Mouse (Mus musculus) kidney, postnatal 0 days (tissue): ENCODE data around the gene Mfsd11. TPM values are rescaled to one million over a fixed set of nuclear protein-coding genes. Genes with fewer than 3 reads are reported as not detected.
A peak's percentile ranks its signal among the peaks of the same experiment; 100 is the strongest.
"Not testable (repeated sequence)": the region's sequence is repeated elsewhere in the genome, so short reads cannot be mapped to it uniquely, and the experiment has no call there.

Experiments
- ATAC-seq: fragments of 200-750 bp; cut with Nextera tagmentation; replicated peaks from 2 replicates; pipeline ENCODE4 v1.8.0; 2017; ENCODE audit warnings: low read depth, moderate number of reproducible peaks, moderate TSS enrichment, moderate library complexity; ENCODE audit not compliant: low FRiP score
- DNase-seq: peaks from one replicate; pipeline ENCODE4 v3.0.0-alpha.2; 2016; ENCODE audit warnings: low spot score
- H3K27ac ChIP-seq: fragments of 300-500 bp; sonication (generic); 2 replicates; pipeline ENCODE4 v1.5.1; 2014; ENCODE audit warnings: mild to moderate bottlenecking
- H3K27me3 ChIP-seq: fragments of 300-500 bp; sonication (generic); 2 replicates; pipeline ENCODE4 v1.6.1; 2014; ENCODE audit warnings: low read length, mixed read lengths; ENCODE audit not compliant: insufficient read depth
- H3K36me3 ChIP-seq: fragments of 300-500 bp; sonication (generic); 2 replicates; pipeline ENCODE4 v1.6.1; 2014; ENCODE audit warnings: low read length, mixed read lengths; ENCODE audit not compliant: insufficient read depth
- H3K4me1 ChIP-seq: fragments of 300-500 bp; sonication (generic); replicated peaks from 2 replicates; pipeline ENCODE4 v1.6.1; 2014; ENCODE audit warnings: antibody characterized with exemption, low read length, mixed read lengths; ENCODE audit not compliant: insufficient read depth
- H3K4me2 ChIP-seq: fragments of 300-500 bp; sonication (generic); 2 replicates; pipeline ENCODE4 v1.6.1; 2014; ENCODE audit warnings: mild to moderate bottlenecking, low read length, moderate library complexity, mixed read lengths
- H3K4me3 ChIP-seq: fragments of 300-500 bp; sonication (generic); replicated peaks from 2 replicates; pipeline ENCODE4 v1.5.1; 2014; ENCODE audit warnings: low read depth, low read length
- H3K9ac ChIP-seq: fragments of 300-500 bp; sonication (generic); 2 replicates; pipeline ENCODE4 v1.6.1; 2014; ENCODE audit warnings: low read depth, low read length
- H3K9me3 ChIP-seq: fragments of 300-500 bp; sonication (generic); replicated peaks from 2 replicates; pipeline ENCODE4 v1.6.1; 2016; ENCODE audit warnings: low read length, inconsistent platforms, mixed read lengths
- CTCF ChIP-seq: IDR thresholded peaks from 2 replicates; pipeline ENCODE4 v1.5.1; 2016; ENCODE audit warnings: antibody characterized with exemption, low read depth, mild to moderate bottlenecking, moderate library complexity
- WGBS: fragments of 180-500 bp; shearing (Covaris S2); extraction: QIAGEN DNeasy Blood & Tissue Kit; methylation state at CpG from one replicate; pipeline ENCODE4 v1.1.7; 2014; 5-methylcytosine and 5-hydroxymethylcytosine counted together
- polyA plus RNA-seq: library from polyadenylated mRNA; unstranded; fragments of >200 nt; fragmentation: Nextera tagmentation; extraction: Ambion mirVana; gene quantifications from 2 replicates; pipeline ENCODE4 v1.2.1, GENCODE M21; 2015

Mfsd11 gene
- polyA plus RNA-seq, 1 experiment from 2014 or later = 48.4 TPM

GRCm38 (mm10) chr11:116846593-116847181 is 5.6 kb upstream of the Mfsd11 start:
- Histone ChIP-seq H3K27ac (no peak overlapping the region), H3K4me1 (peaks cover 10% of the 10 kb centered on the region), H3K9me3 (no peaks in the 10 kb centered on the region), H3K36me3 (0 out of 2 replicates have a peak, but pooled peaks cover 9% of the 10 kb centered on the region), H3K4me3 (no peak overlapping the region), H3K4me2 (no peak overlapping the region), H3K27me3 (no peaks in the 10 kb centered on the region), H3K9ac (no peak overlapping the region)
- ATAC-seq (no peak), DNase-seq (no peak)
- 81% methylated on average over 4 of the region's 4 CpGs for WGBS
- no peak for TF ChIP-seq CTCF

GRCm38 (mm10) chr11:116847187-116848085 is 4.8 kb upstream of the Mfsd11 start:
- no peak for ATAC-seq
- DNase-seq = no peak
- Histone ChIP-seq H3K36me3 (0 out of 2 replicates have a peak, but pooled peaks cover 9% of the 10 kb centered on the region), H3K4me1 (peaks cover 9% of the 10 kb centered on the region; the same call in 1 of the 2 replicates), H3K9ac (no peak overlapping the region), H3K4me3 (no peak overlapping the region), H3K27ac (peak overlapping the region; percentile 38; the same call in 1 of the 2 replicates), H3K9me3 (no peaks in the 10 kb centered on the region), H3K27me3 (no peaks in the 10 kb centered on the region), H3K4me2 (no peak overlapping the region)
- TF ChIP-seq CTCF = no peak
- WGBS = 91% methylated on average over 3 of the region's 3 CpGs

GRCm38 (mm10) chr11:116848086-116848876 is 4.0 kb upstream of the Mfsd11 start:
- DNase-seq = no peak

DNA sequence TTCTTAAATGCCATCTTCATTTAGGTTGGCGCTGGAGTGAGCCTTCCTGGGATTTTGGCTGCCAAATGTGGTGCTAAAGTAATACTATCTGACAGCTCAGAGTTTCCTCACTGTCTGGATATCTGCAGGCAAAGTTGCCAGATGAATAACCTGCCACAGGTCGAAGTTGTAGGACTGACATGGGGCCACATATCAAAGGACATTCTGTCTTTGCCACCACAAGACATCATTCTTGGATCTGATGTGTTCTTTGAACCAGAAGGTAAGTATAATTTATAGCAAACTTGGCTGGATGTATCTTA is 3.4 kb upstream of the Mfsd11 start:
- H3K4me1 ChIP-seq, H3K27me3 ChIP-seq, H3K4me2 ChIP-seq, H3K9ac ChIP-seq, DNase-seq, H3K4me3 ChIP-seq, H3K9me3 ChIP-seq, H3K36me3 ChIP-seq, ATAC-seq, H3K27ac ChIP-seq: not testable (repeated sequence)
- WGBS = 67% methylated on average over 2 of the region's 2 CpGs

More at GRCm38 (mm10) chr11:116848086-116848876, 4.0 kb upstream of the Mfsd11 start:
- Histone ChIP-seq H3K4me2 (no peak overlapping the region), H3K27me3 (no peaks in the 10 kb centered on the region), H3K4me1 (peaks cover 9% of the 10 kb centered on the region; the same call in 1 of the 2 replicates), H3K9me3 (no peaks in the 10 kb centered on the region), H3K36me3 (0 out of 2 replicates have a peak, but pooled peaks cover 9% of the 10 kb centered on the region), H3K4me3 (no peak overlapping the region), H3K27ac (peak overlapping the region; percentile 38; the same call in 1 of the 2 replicates), H3K9ac (no peak overlapping the region)
- no peak for TF ChIP-seq CTCF
- ATAC-seq = no peak
- 74% methylated on average over 5 of the region's 5 CpGs for WGBS

- no peak overlapping the region for H3K4me2 ChIP-seq
- H3K4me3 ChIP-seq = no peak overlapping the region
- 0 out of 2 replicates have a peak, but pooled peaks cover 9% of the 10 kb centered on the region for H3K36me3 ChIP-seq
- no peak overlapping the region for H3K27ac ChIP-seq
- no peak for ATAC-seq
- no peak for TF ChIP-seq CTCF
- H3K4me1 ChIP-seq = peaks cover 4% of the 10 kb centered on the region; the same call in 1 of the 2 replicates
- no peaks in the 10 kb centered on the region for H3K9me3 ChIP-seq
- no peak overlapping the region for H3K9ac ChIP-seq
- no peak for DNase-seq
- H3K27me3 ChIP-seq = no peaks in the 10 kb centered on the region
Measured at GRCm38 (mm10) chr11:116849587-116849986, 2.7 kb upstream of the Mfsd11 start.

- Histone ChIP-seq H3K4me2 (peak overlapping the region; percentile 60; the same call in 1 of the 2 replicates), H3K4me1 (0 out of 2 replicates have a peak, but pooled peaks cover 3% of the 10 kb centered on the region), H3K27ac (no peak overlapping the region), H3K27me3 (no peaks in the 10 kb centered on the region), H3K9me3 (no peaks in the 10 kb centered on the region), H3K9ac (no peak overlapping the region), H3K4me3 (peak overlapping the region; percentile 93; the same call in 1 of the 2 replicates), H3K36me3 (0 out of 2 replicates have a peak, but pooled peaks cover 9% of the 10 kb centered on the region)
- ATAC-seq (no peak), DNase-seq (no peak)
- TF ChIP-seq CTCF = no peak
- WGBS = 25% methylated on average over 4 of the region's 4 CpGs
Measured at GRCm38 (mm10) chr11:116850085-116850484, 2.2 kb upstream of the Mfsd11 start.
